Mouse (Mus musculus) embryonic stem cell, embryonic (primary cell): Measurements from ENCODE around the gene Tmem8b.

Source experiments
- CTCF ChIA-PET, 4 experiments: fragments of 300-600 bp in 2 of 4; fragments of 350-600 bp in 2 of 4; sonication (Branson Sonifier 250); formaldehyde crosslinking; loops; one replicate each; lab custom pipeline; 2022; ENCODE audit warnings: inconsistent platforms in 2 of 4; lab: Charles Lee
- POLR2A ChIA-PET, 4 experiments: fragments of 300-600 bp in 2 of 4; fragments of 350-600 bp in 2 of 4; sonication (Branson Sonifier 250); formaldehyde crosslinking; loops; one replicate each; lab custom pipeline; 2022; ENCODE audit warnings: antibody characterized with exemption in 4 of 4, inconsistent platforms in 1 of 4; lab: Charles Lee

Gene Tmem8b

GRCm38 (mm10) chr4:43668782-43669427 lies at the start of gene Tmem8b, which contains the start of gene Fam221b:
TSS of gene Tmem8b (plus strand) at chr4:43668971.
TSS of gene Fam221b (minus strand) at chr4:43669145.
- POLR2A ChIA-PET = no interaction called here
- CTCF ChIA-PET = interaction anchor here in 1 of 4 experiments (0.6 to 1.9 kb wide), 2 partner anchors 16 to 21 kb away, joined by 3 to 4 read pairs; partner anchors contain the start of gene Spag8

- CTCF ChIA-PET = interaction anchor here in 1 of 4 experiments (1.8 kb wide), 1 partner anchor 10 kb away, joined by 6 read pairs; no protein-coding TSS in a partner anchor
- POLR2A ChIA-PET = interaction anchor here in 2 of 4 experiments (0.6 kb wide), 2 partner anchors 13 to 58 kb away, joined by 3 to 5 read pairs; partner anchors contain the start of genes Creb3 (in 1 of the 2) and Tln1 (in 1 of the 2)
These were observed 48.5 kb upstream of the Tmem8b start for GRCm38 (mm10) chr4:43620146-43620778.

GRCm38 (mm10) chr4:43629106-43629817 lies 39.5 kb upstream of the Tmem8b start:
- ChIA-PET CTCF (interaction anchor here (0.5 to 3.5 kb wide), 69 partner anchors 8 to 328 kb away, joined by 3 to 26 read pairs (median 4); partner anchors contain the start of genes Olfr71 (in 2 of the 4), Tln1 (in 2 of the 4), Arhgef39 (in 1 of the 4) and Creb3 (in 1 of the 4)), POLR2A (interaction anchor here in 2 of 4 experiments (0.6 to 2.7 kb wide), 21 partner anchors 8 to 207 kb away, joined by 3 to 10 read pairs (median 4); partner anchors contain the start of genes Creb3 (in 2 of the 2), Gba2 (in 2 of the 2), Tln1 (in 2 of the 2) and Arhgef39 (in 1 of the 2))

- POLR2A ChIA-PET = interaction anchor here in 3 of 4 experiments (0.5 to 2.7 kb wide), 27 partner anchors 7 to 246 kb away, joined by 3 to 10 read pairs (median 3); partner anchors contain the start of genes Creb3 (in 2 of the 3), Gba2 (in 2 of the 3), Tln1 (in 2 of the 3) and Arhgef39 (in 1 of the 3)
- CTCF ChIA-PET = interaction anchor here (0.5 to 3.5 kb wide), 77 partner anchors 9 to 327 kb away, joined by 3 to 26 read pairs (median 4); partner anchors contain the start of genes Olfr71 (in 2 of the 4), Tln1 (in 2 of the 4), Arhgef39 (in 1 of the 4) and Creb3 (in 1 of the 4)
These were observed 38.7 kb upstream of the Tmem8b start for GRCm38 (mm10) chr4:43630030-43630581.

- ChIA-PET POLR2A (interaction anchor here in 3 of 4 experiments (0.5 to 2.7 kb wide), 19 partner anchors 12 to 245 kb away, joined by 3 to 10 read pairs (median 4); partner anchors contain the start of genes Creb3 (in 2 of the 3), Gba2 (in 2 of the 3), Tln1 (in 2 of the 3) and Arhgef39 (in 1 of the 3)), CTCF (interaction anchor here (0.5 to 3.5 kb wide), 61 partner anchors 10 to 327 kb away, joined by 3 to 26 read pairs (median 4); partner anchors contain the start of genes Olfr71 (in 2 of the 4), Arhgef39 (in 1 of the 4), Creb3 (in 1 of the 4) and Gba2 (in 1 of the 4))
These were observed 38.1 kb upstream of the Tmem8b start for GRCm38 (mm10) chr4:43630671-43631045.

- CTCF ChIA-PET = interaction anchor here (0.6 to 3.5 kb wide), 25 partner anchors 18 to 338 kb away, joined by 3 to 26 read pairs (median 5); partner anchors contain the start of genes Creb3 (in 1 of the 4), Gba2 (in 1 of the 4), Hint2 (in 1 of the 4) and Olfr157 (in 1 of the 4)
These were observed 37.5 kb upstream of the Tmem8b start, which contains the start of gene Npr2 for GRCm38 (mm10) chr4:43631046-43631955. TSS of gene Npr2 (plus strand) at chr4:43631935.

GRCm38 (mm10) chr4:43631956-43632920 lies 36.5 kb upstream of the Tmem8b start:
- POLR2A ChIA-PET = interaction anchor here in 3 of 4 experiments (0.7 to 2.4 kb wide), 8 partner anchors 9 to 164 kb away, joined by 3 to 7 read pairs (median 4); partner anchors contain the start of gene Tln1 (in 1 of the 3)
- CTCF ChIA-PET = interaction anchor here in 3 of 4 experiments (0.6 to 3.5 kb wide), 13 partner anchors 24 to 337 kb away, joined by 3 to 26 read pairs (median 5); partner anchors contain the start of genes Creb3 (in 1 of the 3), Gba2 (in 1 of the 3), Hint2 (in 1 of the 3) and Rgp1 (in 1 of the 3)

More at GRCm38 (mm10) chr4:43631046-43631955, 37.5 kb upstream of the Tmem8b start, which contains the start of gene Npr2:
- POLR2A ChIA-PET = interaction anchor here in 3 of 4 experiments (0.6 to 2.7 kb wide), 12 partner anchors 10 to 205 kb away, joined by 3 to 8 read pairs (median 4); partner anchors contain the start of genes Creb3 (in 1 of the 3) and Tln1 (in 1 of the 3)

- CTCF ChIA-PET = interaction anchor here in 2 of 4 experiments (1.6 to 2.2 kb wide), 2 partner anchors 39 kb away, joined by 3 to 10 read pairs; no protein-coding TSS in a partner anchor
- POLR2A ChIA-PET = interaction anchor here in 2 of 4 experiments (0.7 to 2.4 kb wide), 3 partner anchors 60 to 70 kb away, joined by 3 to 7 read pairs (median 3); partner anchors contain the start of gene Tln1 (in 1 of the 2)
These were observed 35.5 kb upstream of the Tmem8b start for GRCm38 (mm10) chr4:43633296-43633695.

- CTCF ChIA-PET = interaction anchor here in 2 of 4 experiments (0.5 to 1.6 kb wide), 3 partner anchors 38 to 155 kb away, joined by 3 to 4 read pairs (median 3); no protein-coding TSS in a partner anchor
- POLR2A ChIA-PET = interaction anchor here in 1 of 4 experiments (2.4 kb wide), 1 partner anchor 71 kb away, joined by 7 read pairs; the partner anchor contains the start of gene Tln1
These were observed 35.0 kb upstream of the Tmem8b start for GRCm38 (mm10) chr4:43633736-43634135.

GRCm38 (mm10) chr4:43634621-43635374 lies 34.0 kb upstream of the Tmem8b start:
- ChIA-PET CTCF (no interaction called here), POLR2A (interaction anchor here in 1 of 4 experiments (1.3 to 1.4 kb wide), 2 partner anchors 56 to 57 kb away, joined by 3 read pairs; partner anchors contain the start of genes Gba2 and Rgp1)

- CTCF ChIA-PET = interaction anchor here in 2 of 4 experiments (0.6 to 0.9 kb wide), 2 partner anchors 138 to 585 kb away, joined by 3 to 9 read pairs; no protein-coding TSS in a partner anchor
These were observed 32.0 kb upstream of the Tmem8b start for GRCm38 (mm10) chr4:43636751-43637150.

GRCm38 (mm10) chr4:43640076-43640475 lies 28.7 kb upstream of the Tmem8b start:
- POLR2A ChIA-PET = interaction anchor here in 1 of 4 experiments (0.6 kb wide), 1 partner anchor 10 kb away, joined by 3 read pairs; no protein-coding TSS in a partner anchor
- CTCF ChIA-PET = interaction anchor here in 1 of 4 experiments (0.7 kb wide), 1 partner anchor 593 kb away, joined by 6 read pairs; no protein-coding TSS in a partner anchor

More at GRCm38 (mm10) chr4:43636751-43637150, 32.0 kb upstream of the Tmem8b start:
- POLR2A ChIA-PET = interaction anchor here in 3 of 4 experiments (0.5 to 0.8 kb wide), 11 partner anchors 13 to 496 kb away, joined by 3 to 5 read pairs (median 3); partner anchors contain the start of gene Spag8 (in 1 of the 3)

GRCm38 (mm10) chr4:43640491-43640890 lies 28.3 kb upstream of the Tmem8b start:
- POLR2A ChIA-PET = interaction anchor here in 1 of 4 experiments (0.6 kb wide), 1 partner anchor 11 kb away, joined by 3 read pairs; no protein-coding TSS in a partner anchor
- CTCF ChIA-PET = interaction anchor here in 1 of 4 experiments (1.4 kb wide), 1 partner anchor 10 kb away, joined by 4 read pairs; no protein-coding TSS in a partner anchor
